Mouse (Mus musculus) c-Kit-positive CD71-negative TER-119-negative erythroid progenitor cells, embryonic 14.5 days (primary cell): ENCODE results near the gene Gria4.
"Not testable (repeated sequence)": the region's sequence is repeated elsewhere in the genome, so short reads cannot be mapped to it uniquely, and the experiment has no call there.

ENCODE experiments used
- DNase-seq: peaks from one replicate; pipeline ENCODE4 v3.0.0-alpha.2; 2013; ENCODE audit warnings: low read depth

Gria4 gene

GRCm38 (mm10) chr9:4795544-4796288, at the start of gene Gria4:
Gene Gria4, minus strand, starts transcription at chr9:4796234.
- no peak for DNase-seq

- not testable (repeated sequence) for DNase-seq
Observed at GRCm38 (mm10) chr9:4810941-4811340, 14.9 kb upstream of the Gria4 start.

- DNase-seq, result no peak
Observed at GRCm38 (mm10) chr9:4803151-4803755, 7.2 kb upstream of the Gria4 start.

- DNase-seq, result no peak
Observed at GRCm38 (mm10) chr9:4797396-4797795, 1.4 kb upstream of the Gria4 start.

GRCm38 (mm10) chr9:4796289-4796645, 233 bp upstream of the Gria4 start:
- no peak for DNase-seq

GRCm38 (mm10) chr9:4795075-4795474, 959 bp downstream of the Gria4 start:
- no peak for DNase-seq

GRCm38 (mm10) chr9:4794411-4794810, 1.6 kb downstream of the Gria4 start:
- no peak for DNase-seq

- not testable (repeated sequence) for DNase-seq
Observed at GRCm38 (mm10) chr9:4749407-4749806, 46.6 kb downstream of the Gria4 start.

- no peak for DNase-seq
Observed at GRCm38 (mm10) chr9:4714086-4714485, 81.9 kb downstream of the Gria4 start.

- no peak for DNase-seq
Observed at GRCm38 (mm10) chr9:4712367-4712766, 83.7 kb downstream of the Gria4 start.

- DNase-seq, result no peak
Observed at GRCm38 (mm10) chr9:4687149-4687548, 108.9 kb downstream of the Gria4 start.

GRCm38 (mm10) chr9:4680244-4680643, 115.8 kb downstream of the Gria4 start:
- DNase-seq, result no peak

- DNase-seq, result no peak
Observed at GRCm38 (mm10) chr9:4679099-4679498, 116.9 kb downstream of the Gria4 start.

GRCm38 (mm10) chr9:4665691-4666090, 130.3 kb downstream of the Gria4 start:
- DNase-seq, result no peak

GRCm38 (mm10) chr9:4662421-4662820, 133.6 kb downstream of the Gria4 start:
- no peak for DNase-seq

- no peak for DNase-seq
Observed at GRCm38 (mm10) chr9:4658951-4659350, 137.1 kb downstream of the Gria4 start.

- no peak for DNase-seq
Observed at GRCm38 (mm10) chr9:4654333-4654732, 141.7 kb downstream of the Gria4 start.

GRCm38 (mm10) chr9:4639192-4639900, 156.7 kb downstream of the Gria4 start:
- DNase-seq, result no peak

- DNase-seq, result no peak
Observed at GRCm38 (mm10) chr9:4631910-4632309, 164.1 kb downstream of the Gria4 start.

- DNase-seq, result no peak
Observed at GRCm38 (mm10) chr9:4615286-4615685, 180.7 kb downstream of the Gria4 start.

GRCm38 (mm10) chr9:4605354-4605753, 190.7 kb downstream of the Gria4 start:
- no peak for DNase-seq

GRCm38 (mm10) chr9:4604236-4604635, 191.8 kb downstream of the Gria4 start:
- DNase-seq, result no peak

- DNase-seq, result no peak
Observed at GRCm38 (mm10) chr9:4601788-4602187, 194.2 kb downstream of the Gria4 start.
